Mouse (Mus musculus) CH12.LX (cell line): Measurements from ENCODE around the gene Dcaf8. TPM values are rescaled to one million over a fixed set of nuclear protein-coding genes. Genes with fewer than 3 reads are reported as not detected.

ENCODE experiments used
- DNase-seq: peaks from one replicate; pipeline ENCODE4 v3.0.0-alpha.2; 2013; ENCODE audit errors: extremely low read depth
- H3K27ac ChIP-seq: 2 replicates; pipeline ENCODE4 v1.5.1; 2012; ENCODE audit warnings: low read depth, mild to moderate bottlenecking, control low read depth, moderate library complexity; ENCODE audit not compliant: insufficient read depth
- H3K27me3 ChIP-seq: replicated peaks from 2 replicates; pipeline ENCODE3; 2012; ENCODE audit warnings: inconsistent platforms
- H3K36me3 ChIP-seq, 2 experiments: replicated peaks in 1 of 2; 2 replicates each; pipeline versions ENCODE3 to v1.6.1; 2012; ENCODE audit warnings: inconsistent platforms in 1 of 2, low read length in 1 of 2, mild to moderate bottlenecking in 1 of 2, mixed read lengths in 1 of 2, moderate library complexity in 1 of 2; ENCODE audit not compliant: control insufficient read depth in 1 of 2, insufficient read depth in 1 of 2
- H3K4me1 ChIP-seq, 2 experiments: 2 replicates each; pipeline ENCODE4 v1.6.1; 2012; ENCODE audit warnings: inconsistent platforms in 1 of 2, moderate library complexity in 1 of 2; ENCODE audit not compliant: insufficient read depth in 2 of 2, control insufficient read depth in 1 of 2
- H3K4me2 ChIP-seq: 2 replicates; pipeline ENCODE4 v1.6.1; 2012; ENCODE audit warnings: low read depth, mild to moderate bottlenecking, control low read depth; ENCODE audit not compliant: poor library complexity, insufficient read depth, severe bottlenecking
- H3K4me3 ChIP-seq, 3 experiments: fragments of 150-350 bp in 1 of 3; sonication (generic) in 1 of 3; replicated peaks in 1 of 3; 2 replicates each; pipeline versions ENCODE3 to v1.5.1; 2011 to 2012; ENCODE audit warnings: low read depth in 2 of 3, low read length in 2 of 3, mild to moderate bottlenecking in 2 of 3, moderate library complexity in 2 of 3, control low read depth in 1 of 3, improper control_type of control experiment in 1 of 3, inconsistent platforms in 1 of 3, mixed read lengths in 1 of 3; ENCODE audit not compliant: poor library complexity in 1 of 3
- H3K79me2 ChIP-seq: replicated peaks from 2 replicates; pipeline ENCODE4 v1.6.1; 2012; ENCODE audit warnings: mild to moderate bottlenecking, moderate library complexity; ENCODE audit not compliant: control insufficient read depth, poor library complexity, insufficient read depth, severe bottlenecking; ENCODE audit errors: extremely low read depth
- H3K9ac ChIP-seq: 2 replicates; pipeline ENCODE4 v1.6.1; 2012; ENCODE audit warnings: low read depth, mild to moderate bottlenecking, control low read depth, moderate library complexity; ENCODE audit not compliant: insufficient read depth
- H3K9me3 ChIP-seq: replicated peaks from 2 replicates; pipeline ENCODE3; 2012; ENCODE audit warnings: low read length, inconsistent platforms, mixed read lengths
- CHD1 ChIP-seq: IDR thresholded peaks from 2 replicates; pipeline ENCODE4 v1.6.1; 2012; ENCODE audit warnings: low read depth, low read length, improper control_type of control experiment, inconsistent platforms
- CHD2 ChIP-seq: IDR thresholded peaks from 2 replicates; pipeline ENCODE4 v1.6.1; 2011; ENCODE audit warnings: low read length, improper control_type of control experiment
- E2F4 ChIP-seq: IDR thresholded peaks from 2 replicates; pipeline ENCODE4 v1.6.1; 2011; ENCODE audit warnings: low read depth, low read length, improper control_type of control experiment; ENCODE audit not compliant: insufficient replicate concordance
- EP300 ChIP-seq: IDR thresholded peaks from 2 replicates; pipeline ENCODE4 v1.6.1; 2011; ENCODE audit warnings: low read length, improper control_type of control experiment
- ETS1 ChIP-seq: conservative IDR thresholded peaks from 2 replicates; pipeline ENCODE4 v1.6.1; 2012; ENCODE audit warnings: low read depth, mild to moderate bottlenecking, inconsistent platforms, low read length, improper control_type of control experiment, moderate library complexity
- GABPA ChIP-seq: IDR thresholded peaks from 2 replicates; pipeline ENCODE4 v1.6.1; 2012; ENCODE audit warnings: low read depth, low read length, improper control_type of control experiment, inconsistent platforms; ENCODE audit not compliant: insufficient replicate concordance
- HCFC1 ChIP-seq: IDR thresholded peaks from 2 replicates; pipeline ENCODE4 v1.6.1; 2012; ENCODE audit warnings: low read depth, mild to moderate bottlenecking, inconsistent platforms, low read length, improper control_type of control experiment
- JUN ChIP-seq: IDR thresholded peaks from 2 replicates; pipeline ENCODE4 v1.6.1; 2011; ENCODE audit warnings: low read depth, mild to moderate bottlenecking, low read length, improper control_type of control experiment, moderate library complexity; ENCODE audit not compliant: insufficient read depth
- KAT2A ChIP-seq: IDR thresholded peaks from 2 replicates; pipeline ENCODE4 v1.6.1; 2012; ENCODE audit warnings: low read length, improper control_type of control experiment, inconsistent platforms; ENCODE audit not compliant: insufficient replicate concordance
- MAFK ChIP-seq: IDR thresholded peaks from 2 replicates; pipeline ENCODE4 v1.6.1; 2011; ENCODE audit warnings: low read length, improper control_type of control experiment; ENCODE audit not compliant: insufficient replicate concordance
- MAX ChIP-seq: IDR thresholded peaks from 2 replicates; pipeline ENCODE4 v1.6.1; 2011; ENCODE audit warnings: low read length, improper control_type of control experiment
- MEF2A ChIP-seq: IDR thresholded peaks from 2 replicates; pipeline ENCODE4 v1.6.1; 2014; ENCODE audit warnings: low read depth, mild to moderate bottlenecking, inconsistent platforms, low read length, improper control_type of control experiment, borderline replicate concordance
- MXI1 ChIP-seq: IDR thresholded peaks from 2 replicates; pipeline ENCODE4 v1.6.1; 2011; ENCODE audit warnings: mild to moderate bottlenecking, low read depth, low read length, improper control_type of control experiment
- MYC ChIP-seq: IDR thresholded peaks from 2 replicates; pipeline ENCODE4 v1.6.1; 2011; ENCODE audit warnings: low read depth, mild to moderate bottlenecking, improper control_type of control experiment, low read length
- NELFE ChIP-seq: IDR thresholded peaks from 2 replicates; pipeline ENCODE4 v1.6.1; 2011; ENCODE audit warnings: low read depth, low read length, improper control_type of control experiment
- POLR2AphosphoS2 ChIP-seq: IDR thresholded peaks from 2 replicates; pipeline ENCODE4 v1.6.1; 2011; ENCODE audit warnings: low read depth, low read length, improper control_type of control experiment
- RAD21 ChIP-seq: IDR thresholded peaks from 2 replicates; pipeline ENCODE4 v1.6.1; 2011; ENCODE audit warnings: low read depth, mild to moderate bottlenecking, low read length, improper control_type of control experiment, moderate library complexity
- RCOR1 ChIP-seq: conservative IDR thresholded peaks from 2 replicates; pipeline ENCODE4 v1.6.1; 2012; ENCODE audit warnings: low read depth, mild to moderate bottlenecking, inconsistent platforms, low read length, improper control_type of control experiment
- TCF12 ChIP-seq: IDR thresholded peaks from 2 replicates; pipeline ENCODE4 v1.6.1; 2014; ENCODE audit warnings: low read depth, mild to moderate bottlenecking, inconsistent platforms, low read length, improper control_type of control experiment
- UBTF ChIP-seq: IDR thresholded peaks from 2 replicates; pipeline ENCODE4 v1.6.1; 2012; ENCODE audit warnings: low read depth, mild to moderate bottlenecking, inconsistent platforms, low read length, improper control_type of control experiment, moderate library complexity
- ZKSCAN1 ChIP-seq: IDR thresholded peaks from 2 replicates; pipeline ENCODE4 v1.6.1; 2012; ENCODE audit warnings: low read depth, inconsistent platforms, low read length, improper control_type of control experiment, borderline replicate concordance
- ZMIZ1 ChIP-seq: IDR thresholded peaks from 2 replicates; pipeline ENCODE4 v1.6.1; 2012; ENCODE audit warnings: low read depth, mild to moderate bottlenecking, inconsistent platforms, low read length, improper control_type of control experiment
- ZNF384 ChIP-seq: IDR thresholded peaks from 2 replicates; pipeline ENCODE4 v1.6.1; 2012; ENCODE audit warnings: low read depth, low read length, improper control_type of control experiment, inconsistent platforms
- dilution Hi-C: fragments of 300-500 bp; cut with MboI; formaldehyde crosslinking; loops from 2 replicates; pipeline ENCODE4 v1.14.3; 2020; ENCODE audit warnings: low sequenced_read_pairs; ENCODE audit not compliant: extremely low pct_unique_long_range_greater_than_20kb, extremely low pct_ligation_motif_present
- in situ Hi-C: fragments of 300-500 bp; cut with MboI; formaldehyde crosslinking; loops from 3 replicates; pipeline ENCODE4 v1.14.3; 2019; ENCODE audit warnings: low sequenced_read_pairs, low pct_ligation_motif_present, low pct_unique_long_range_greater_than_20kb, mixed read lengths
- polyA plus RNA-seq: library from polyadenylated mRNA; unstranded; fragments of >175 nt; gene quantifications from 2 replicates; pipeline ENCODE4 v1.2.1, GENCODE M21; 2012; ENCODE audit warnings: low read depth; ENCODE audit not compliant: insufficient read length
- total RNA-seq, 2 experiments: library from RNA; depleted of rRNA; stranded (reverse); fragments of 300-350 nt in 1 of 2; fragments of >200 nt in 1 of 2; gene quantifications; 2 replicates each; pipeline ENCODE4 v1.2.3; 2012 to 2014

Dcaf8 gene
- total and polyA plus RNA-seq, 3 experiments, result 46.2 to 77.2 (median 58.5) TPM

- peaks cover 23 to 66% of the 10 kb centered on the region in 2 experiments for H3K4me1 ChIP-seq
- no peak overlapping the region for H3K4me3 ChIP-seq
These were observed 55.7 kb downstream of the Dcaf8 start for GRCm38 (mm10) chr1:172203566-172203965.

GRCm38 (mm10) chr1:172204033-172204813 is 56.3 kb downstream of the Dcaf8 start:
- H3K4me2 ChIP-seq, result no peak overlapping the region
- H3K4me3 ChIP-seq, result no peak overlapping the region
- in situ Hi-C loops (no loop called here), dilution Hi-C loops (no loop called here)
- no peak overlapping the region for H3K27ac ChIP-seq
- no peak for DNase-seq
- H3K27me3 ChIP-seq, result no peaks in the 10 kb centered on the region
- peaks cover 27 to 58% of the 10 kb centered on the region in 2 experiments for H3K36me3 ChIP-seq
- peaks cover 5% of the 10 kb centered on the region; the same call in 1 of the 2 replicates for H3K79me2 ChIP-seq
- TF ChIP-seq NELFE, result no peak
- no peak for TF ChIP-seq JUN
- TF ChIP-seq MAX, result no peak
- no peak for TF ChIP-seq KAT2A
- TF ChIP-seq ETS1, result no peak
- TF ChIP-seq TCF12, result no peak
- no peak for TF ChIP-seq CHD1
- no peak for TF ChIP-seq MAFK
- TF ChIP-seq POLR2AphosphoS2, result no peak
- no peak for TF ChIP-seq GABPA
- no peak for TF ChIP-seq UBTF
- TF ChIP-seq ZKSCAN1, result no peak
- no peak for TF ChIP-seq MXI1
- TF ChIP-seq RAD21, result no peak
- TF ChIP-seq RCOR1, result no peak
- no peak for TF ChIP-seq MEF2A
- no peak for TF ChIP-seq MYC
- TF ChIP-seq CHD2, result no peak
- no peak for TF ChIP-seq EP300
- H3K9ac ChIP-seq, result no peak overlapping the region
- H3K9me3 ChIP-seq, result no peaks in the 10 kb centered on the region
- H3K4me1 ChIP-seq, result peaks cover 23 to 66% of the 10 kb centered on the region in 2 experiments

More at GRCm38 (mm10) chr1:172203566-172203965, 55.7 kb downstream of the Dcaf8 start:
- TF ChIP-seq RAD21 (no peak), E2F4 (no peak), ZNF384 (no peak), POLR2AphosphoS2 (no peak), ZMIZ1 (no peak), JUN (no peak), KAT2A (no peak), EP300 (no peak), HCFC1 (no peak), NELFE (no peak)
- no peak overlapping the region for H3K9ac ChIP-seq
- H3K27me3 ChIP-seq, result no peaks in the 10 kb centered on the region
- H3K36me3 ChIP-seq, result peaks cover 30 to 62% of the 10 kb centered on the region in 2 experiments
- dilution Hi-C loops (no loop called here), in situ Hi-C loops (no loop called here)
- H3K27ac ChIP-seq, result no peak overlapping the region
- H3K9me3 ChIP-seq, result no peaks in the 10 kb centered on the region
- H3K4me2 ChIP-seq, result no peak overlapping the region
- no peak for DNase-seq
- peaks cover 5% of the 10 kb centered on the region; the same call in 1 of the 2 replicates for H3K79me2 ChIP-seq
